Mouse (Mus musculus) MEL-GATA-1-ER (cell line): ENCODE measurements around the gene Olfr814.
"Not testable (repeated sequence)": the region's sequence is repeated elsewhere in the genome, so short reads cannot be mapped to it uniquely, and the experiment has no call there.

ENCODE experiments used
- DNase-seq: peaks from one replicate; pipeline ENCODE4 v3.0.0-alpha.2; 2012; ENCODE audit warnings: low read depth; ENCODE audit errors: extremely low read depth

Olfr814 gene

GRCm38 (mm10) chr10:129879751-129880150 lies at the start of gene Olfr814:
Olfr814 (minus strand) TSS chr10:129879851.
- not testable (repeated sequence) for DNase-seq

GRCm38 (mm10) chr10:129915497-129915896 lies 35.8 kb upstream of the Olfr814 start, which contains the start of gene Olfr816:
Olfr816 (minus strand) TSS chr10:129915597.
- no peak for DNase-seq

GRCm38 (mm10) chr10:129905767-129906166 lies 26.1 kb upstream of the Olfr814 start, which contains the start of gene Olfr815:
Olfr815 (minus strand) TSS chr10:129905867.
- DNase-seq, result not testable (repeated sequence)

- no peak for DNase-seq
Measured at GRCm38 (mm10) chr10:129885934-129886333, 6.3 kb upstream of the Olfr814 start.

- DNase-seq, result not testable (repeated sequence)
Measured at GRCm38 (mm10) chr10:129885496-129885895, 5.8 kb upstream of the Olfr814 start.

GRCm38 (mm10) chr10:129855067-129855466 lies 24.6 kb downstream of the Olfr814 start, which contains the start of gene Olfr813:
Olfr813 (plus strand) TSS chr10:129855367.
- no peak for DNase-seq

GRCm38 (mm10) chr10:129847343-129847742 lies 32.3 kb downstream of the Olfr814 start:
- DNase-seq, result no peak

- no peak for DNase-seq
Measured at GRCm38 (mm10) chr10:129845994-129846393, 33.7 kb downstream of the Olfr814 start, which contains the start of gene Olfr812. Olfr812 (minus strand) TSS chr10:129846094.
